Mouse (Mus musculus) liver, adult 2 months (tissue): ENCODE measurements around the gene Itga8.

ENCODE experiments used
- CTCF ChIP-seq: fragments of 200-500 bp; IDR thresholded peaks from 2 replicates; pipeline ENCODE4 v1.5.1; 2011; ENCODE audit warnings: low read depth, low read length, control low read depth
- POLR2A ChIP-seq: fragments of 200-500 bp; IDR thresholded peaks from 2 replicates; pipeline ENCODE4 v1.6.1; 2011; ENCODE audit warnings: low read length, control low read depth; ENCODE audit not compliant: insufficient read depth; ENCODE audit errors: extremely low read depth

DNA sequence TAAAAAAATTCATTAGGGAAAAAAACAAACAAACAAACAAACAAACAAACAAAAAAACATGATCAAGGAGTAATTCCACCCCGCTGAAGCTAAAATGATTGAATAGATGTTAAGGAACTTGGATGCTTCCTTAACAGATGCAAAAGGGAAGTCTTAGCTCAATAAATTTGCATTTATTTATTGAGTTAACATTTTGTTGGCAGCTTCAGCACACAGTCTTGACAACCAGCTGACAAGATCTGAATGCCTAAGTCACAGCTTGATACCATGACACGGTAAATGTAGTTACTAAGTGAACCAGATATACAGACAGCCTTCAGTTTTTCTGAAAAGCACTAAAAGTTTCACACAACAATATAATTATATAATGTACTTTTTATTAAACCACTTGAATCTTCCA is 27.9 kb upstream of the Itga8 start:
- no peak for TF ChIP-seq CTCF
- TF ChIP-seq POLR2A, result no peak
